Mouse (Mus musculus) kidney, adult 11 months (tissue): Measurements from ENCODE around the gene Tmem88b.
"Not testable (repeated sequence)": the region's sequence is repeated elsewhere in the genome, so short reads cannot be mapped to it uniquely, and the experiment has no call there.

Experiments used
- DNase-seq: peaks from one replicate; pipeline ENCODE4 v3.0.0; 2022

Gene Tmem88b

GRCm38 (mm10) chr4:155785819-155786218, at the start of gene Tmem88b:
Tmem88b (minus strand) TSS chr4:155785874.
- no peak for DNase-seq

GRCm38 (mm10) chr4:155833836-155834235, 48.2 kb upstream of the Tmem88b start:
- DNase-seq, result peak; percentile 77

- no peak for DNase-seq
Observed at GRCm38 (mm10) chr4:155833234-155833633, 47.6 kb upstream of the Tmem88b start.

- DNase-seq, result no peak
Observed at GRCm38 (mm10) chr4:155832321-155832720, 46.6 kb upstream of the Tmem88b start.

GRCm38 (mm10) chr4:155831831-155832230, 46.2 kb upstream of the Tmem88b start:
- no peak for DNase-seq

- peak; percentile 92 for DNase-seq
Observed at GRCm38 (mm10) chr4:155831205-155831766, 45.6 kb upstream of the Tmem88b start, which contains the start of gene Aurkaip1. Aurkaip1 (plus strand) TSS chr4:155831272.

- DNase-seq, result no peak
Observed at GRCm38 (mm10) chr4:155830596-155830995, 44.9 kb upstream of the Tmem88b start.

- no peak for DNase-seq
Observed at GRCm38 (mm10) chr4:155829866-155830265, 44.2 kb upstream of the Tmem88b start.

- no peak for DNase-seq
Observed at GRCm38 (mm10) chr4:155823443-155823842, 37.8 kb upstream of the Tmem88b start.

- DNase-seq, result no peak
Observed at GRCm38 (mm10) chr4:155821025-155821424, 35.4 kb upstream of the Tmem88b start.

- DNase-seq, result no peak
Observed at GRCm38 (mm10) chr4:155817533-155817932, 31.9 kb upstream of the Tmem88b start.

GRCm38 (mm10) chr4:155812665-155813181, 27.0 kb upstream of the Tmem88b start:
- DNase-seq, result no peak

- DNase-seq, result peak; percentile 94
Observed at GRCm38 (mm10) chr4:155811929-155812664, 26.4 kb upstream of the Tmem88b start, which contains the start of gene Ccnl2. Ccnl2 (plus strand) TSS chr4:155812489.

- no peak for DNase-seq
Observed at GRCm38 (mm10) chr4:155807841-155808240, 22.2 kb upstream of the Tmem88b start.

- peak; percentile 91 for DNase-seq
Observed at GRCm38 (mm10) chr4:155803340-155804041, 17.8 kb upstream of the Tmem88b start.

GRCm38 (mm10) chr4:155802741-155803339, 17.2 kb upstream of the Tmem88b start, which contains the start of gene Mrpl20:
Mrpl20 (plus strand) TSS chr4:155802878.
- no peak for DNase-seq

- no peak for DNase-seq
Observed at GRCm38 (mm10) chr4:155802075-155802474, 16.4 kb upstream of the Tmem88b start.

GRCm38 (mm10) chr4:155793730-155794129, 8.1 kb upstream of the Tmem88b start:
- DNase-seq, result no peak

- peak; percentile 31 for DNase-seq
Observed at GRCm38 (mm10) chr4:155791240-155791933, 5.7 kb upstream of the Tmem88b start.

GRCm38 (mm10) chr4:155790650-155791161, 5.0 kb upstream of the Tmem88b start:
- DNase-seq, result peak; percentile 70

- no peak for DNase-seq
Observed at GRCm38 (mm10) chr4:155790021-155790489, 4.4 kb upstream of the Tmem88b start, which contains the start of gene Ankrd65. Ankrd65 (plus strand) TSS chr4:155790439.

- DNase-seq, result not testable (repeated sequence)
Observed at GRCm38 (mm10) chr4:155788833-155789232, 3.2 kb upstream of the Tmem88b start.
